Comparison of ENCODE assay signal across 26 mouse cellular contexts in the genomic region with DNA sequence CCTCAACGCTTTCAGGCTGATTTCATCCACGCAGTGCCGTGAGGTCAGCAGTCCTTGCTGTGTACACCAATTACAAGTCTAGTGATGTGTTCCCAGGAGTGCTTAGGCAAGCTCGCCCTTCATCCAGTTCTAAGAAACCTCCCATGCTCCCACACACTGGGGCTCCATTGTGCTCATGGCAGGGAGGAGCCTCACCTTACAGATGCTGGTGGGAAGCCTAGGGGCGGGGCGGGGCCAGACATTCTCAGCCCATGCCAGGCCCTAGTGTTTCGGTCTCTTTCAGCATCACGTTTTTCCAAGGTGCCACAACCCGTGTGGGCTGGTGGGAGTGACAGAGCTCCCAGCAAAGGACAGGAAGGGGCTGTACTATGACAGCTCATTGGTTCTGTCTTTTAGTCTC. TPM values are rescaled to one million over a fixed set of nuclear protein-coding genes. Genes with fewer than 3 reads are reported as not detected.
DNase-seq lines count a peak whose midpoint lies in the region; ATAC-seq lines count a peak whose summit lies in the region.
"Had no signal": no experiment of that assay in that cellular context is flagged by ENCODE, and none has a peak within 500 bp of the region (broad histone marks: within the 10 kb centered on the region; RNA-seq: fewer than 3 reads in every experiment).

No protein-coding gene starts in this region.

- H3K9me3 ChIP-seq in midbrain, embryonic 11.5 days (ENCODE audit: control insufficient read depth, low read length), result no peaks in the 10 kb centered on the region
- H3K9me3 ChIP-seq in midbrain, embryonic 13.5 days, result no peaks in the 10 kb centered on the region
- H3K9me3 ChIP-seq: embryonic facial prominence, embryonic 13.5 days; forebrain, embryonic 12.5 days; heart, embryonic 15.5 days; hindbrain, embryonic 10.5 days had no signal

- H3K27ac ChIP-seq in midbrain, embryonic 11.5 days (ENCODE audit: low read depth, low read length), result no peak overlapping the region
- H3K27ac ChIP-seq in midbrain, embryonic 13.5 days, result no peak overlapping the region
- H3K27ac ChIP-seq: embryonic facial prominence, embryonic 13.5 days; forebrain, embryonic 12.5 days; heart, adult 2 months; heart, embryonic 15.5 days; hindbrain, embryonic 10.5 days; hindbrain, embryonic 14.5 days had no signal

- WGBS in midbrain, embryonic 11.5 days, result 68% methylated on average over 9 of the region's 9 CpGs
- WGBS in midbrain, embryonic 13.5 days, result 64% methylated on average over 9 of the region's 9 CpGs

- no peaks in the 10 kb centered on the region for H3K36me3 ChIP-seq in midbrain, embryonic 11.5 days (ENCODE audit: control insufficient read depth, insufficient read depth, low read length)
- no peaks in the 10 kb centered on the region for H3K36me3 ChIP-seq in midbrain, embryonic 13.5 days
- H3K36me3 ChIP-seq: embryonic facial prominence, embryonic 13.5 days; forebrain, embryonic 12.5 days; heart, embryonic 15.5 days; hindbrain, embryonic 10.5 days had no signal

- intact Hi-C loops in heart, postnatal 36 days (cut with DNase I), result no loop called here

- H3K4me2 ChIP-seq in midbrain, embryonic 11.5 days, result no peak overlapping the region
- H3K4me2 ChIP-seq in midbrain, embryonic 13.5 days (replicated peaks), result no peak overlapping the region
- H3K4me2 ChIP-seq: embryonic facial prominence, embryonic 13.5 days; forebrain, embryonic 12.5 days; heart, embryonic 15.5 days; hindbrain, embryonic 14.5 days had no signal

- H3K9ac ChIP-seq in midbrain, embryonic 11.5 days (ENCODE audit: low read length), result no peak overlapping the region
- H3K9ac ChIP-seq in midbrain, embryonic 13.5 days (replicated peaks), result no peak overlapping the region
- H3K9ac ChIP-seq: embryonic facial prominence, embryonic 13.5 days; forebrain, embryonic 12.5 days; heart, embryonic 15.5 days; hindbrain, embryonic 14.5 days had no signal

- DNase-seq in heart, adult 11 months, result peak; percentile 76
- no peak for DNase-seq in heart, postnatal 36 days
- peak; percentile 74 for DNase-seq in midbrain, embryonic 11.5 days (ENCODE audit: low spot score, missing footprints)
- peak; percentile 89 for DNase-seq in ZHBTc4 (ENCODE audit: low read depth, low spot score)
- DNase-seq in cerebellum, adult 11-12 months, result no peak
- DNase-seq in layer of hippocampus, adult 9-11 months, result no peak
- DNase-seq: adrenal gland, postnatal 10 days; B cell, adult 2 months; cerebellum, adult 18-20 months; cerebellum, adult 9-11 months; cerebellum, postnatal 36 days; gastrocnemius, postnatal 10 days; heart, adult 2 months; heart, postnatal 14 days had no signal

- H3K4me3 ChIP-seq in midbrain, embryonic 11.5 days (ENCODE audit: low read depth, low read length), result no peak overlapping the region
- H3K4me3 ChIP-seq in midbrain, embryonic 13.5 days (replicated peaks), result no peak overlapping the region
- H3K4me3 ChIP-seq: embryonic facial prominence, embryonic 13.5 days; forebrain, embryonic 12.5 days; heart, adult 2 months; heart, embryonic 15.5 days; hindbrain, embryonic 10.5 days had no signal

- H3K27me3 ChIP-seq in midbrain, embryonic 11.5 days (ENCODE audit: control insufficient read depth, insufficient read depth, low read length), result no peaks in the 10 kb centered on the region
- H3K27me3 ChIP-seq in midbrain, embryonic 13.5 days, result no peaks in the 10 kb centered on the region
- H3K27me3 ChIP-seq: embryonic facial prominence, embryonic 13.5 days; forebrain, embryonic 12.5 days; heart, embryonic 15.5 days; Patski had no signal

- ATAC-seq in midbrain, embryonic 11.5 days (ENCODE audit: low FRiP score), result no peak
- ATAC-seq in midbrain, embryonic 13.5 days, result no peak
- ATAC-seq: CD4-positive, CD25-positive, alpha-beta regulatory T cell, adult 4 months; forebrain, embryonic 16.5 days; Patski had no signal

- no peaks in the 10 kb centered on the region for H3K4me1 ChIP-seq in midbrain, embryonic 11.5 days (ENCODE audit: control insufficient read depth, insufficient read depth, low read length)
- H3K4me1 ChIP-seq in midbrain, embryonic 13.5 days (replicated peaks), result no peaks in the 10 kb centered on the region
- H3K4me1 ChIP-seq: forebrain, embryonic 12.5 days had no signal

RNA-seq across cellular contexts. Expression of a gene that starts 12.0 kb away (rescaled TPM):
- total RNA-seq in heart, postnatal 36 days (2021), result 1 to 10 TPM; 5.2 to 8.0 TPM
- polyA plus RNA-seq in midbrain, embryonic 11.5 days (2014; fragmentation: Nextera tagmentation; extraction: Ambion mirVana), result 0.08 and 0.10 TPM in 2 replicates
- polyA plus RNA-seq in midbrain, embryonic 13.5 days (2015; fragmentation: Nextera tagmentation; extraction: Ambion mirVana), result 0.09 TPM in 1 of 2 replicates, not detected in the other
- polyA plus RNA-seq: CD4-positive, CD25-positive, alpha-beta regulatory T cell, adult 4 months; forebrain, embryonic 12.5 days; forebrain, embryonic 16.5 days; Patski had no signal

RNA-seq across cellular contexts. Expression of a gene that starts 38.6 kb away (rescaled TPM):
- not detected for total RNA-seq in heart, postnatal 36 days (2021)
- 0.25 TPM in 1 of 2 replicates, not detected in the other for polyA plus RNA-seq in midbrain, embryonic 11.5 days (2014; fragmentation: Nextera tagmentation; extraction: Ambion mirVana)
- 0.17 and 0.28 TPM in 2 replicates for polyA plus RNA-seq in midbrain, embryonic 13.5 days (2015; fragmentation: Nextera tagmentation; extraction: Ambion mirVana)
- total RNA-seq: adrenal gland, postnatal 10 days; adrenal gland, postnatal 4 days; gastrocnemius, postnatal 4 days; heart, adult 2 months; heart, postnatal 14 days had no signal
- polyA plus RNA-seq: CD4-positive, CD25-positive, alpha-beta regulatory T cell, adult 4 months; forebrain, embryonic 12.5 days; frontal cortex, adult 2 months; Patski had no signal

Comparison
In these comparisons a context has a peak if more than half of its experiments do, and no peak if none do; other contexts are left out.
1. DNase-seq: peak in heart, adult 11 months (single experiment), midbrain, embryonic 11.5 days (single experiment) and ZHBTc4 (single experiment); none in heart, postnatal 36 days (0 of 2), cerebellum, adult 11-12 months (single experiment) and layer of hippocampus, adult 9-11 months (single experiment).